Mouse (Mus musculus) duodenum, adult 2 months (tissue): ENCODE data around the gene Gm6164. TPM values are rescaled to one million over a fixed set of nuclear protein-coding genes. Genes with fewer than 3 reads are reported as not detected.

ENCODE experiments used
- polyA plus RNA-seq: library from polyadenylated mRNA; depleted of rRNA; stranded (reverse); fragments of >200 nt; gene quantifications from 2 replicates; pipeline ENCODE4 v1.2.3, GENCODE M21; 2012; ENCODE audit warnings: low replicate concordance; rRNA removed

Gene Gm6164
- polyA plus RNA-seq = not detected in 2 replicates

DNA sequence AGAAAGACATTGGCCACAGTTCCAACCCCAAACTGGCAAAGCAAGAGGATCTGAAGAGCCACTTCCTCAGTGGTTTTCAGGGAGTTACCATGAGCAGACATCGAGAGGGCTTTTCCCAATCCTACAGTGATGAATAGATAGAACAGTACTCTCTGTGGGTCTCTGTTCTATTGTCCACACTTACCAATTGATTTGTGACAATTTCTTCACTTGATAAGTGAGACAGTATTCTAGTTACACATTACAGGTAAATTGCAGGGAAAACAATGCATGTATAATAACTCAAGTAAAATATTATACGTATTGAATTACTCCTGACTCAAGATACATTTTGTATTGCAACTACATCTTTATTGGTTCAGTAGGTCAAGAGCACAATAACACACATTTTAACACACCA lies at the start of gene Gm6164:
Gm6164 (minus strand) TSS at position 101 of the 400 bp plus-strand sequence.

DNA sequence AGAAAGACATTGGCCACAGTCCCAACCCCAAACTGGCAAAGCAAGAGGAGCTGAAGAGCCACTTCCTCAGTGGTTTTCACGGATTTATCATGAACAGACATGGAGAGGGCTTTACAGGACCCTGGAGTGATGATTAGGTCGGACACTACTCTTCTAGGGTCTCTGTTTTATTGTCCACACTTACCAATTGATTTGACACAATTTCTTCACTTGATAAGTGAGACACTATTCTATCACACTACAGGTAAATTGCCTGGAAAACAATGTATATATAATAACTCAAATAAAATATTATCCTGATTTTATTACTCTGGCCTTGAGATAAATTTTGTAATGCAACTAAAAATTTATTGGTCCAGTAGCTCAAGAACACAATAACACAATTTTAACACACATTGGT lies 28.3 kb upstream of the Gm6164 start, which contains the start of gene Gm4498:
Gm4498 (minus strand) TSS at position 101 of the 400 bp plus-strand sequence.

DNA sequence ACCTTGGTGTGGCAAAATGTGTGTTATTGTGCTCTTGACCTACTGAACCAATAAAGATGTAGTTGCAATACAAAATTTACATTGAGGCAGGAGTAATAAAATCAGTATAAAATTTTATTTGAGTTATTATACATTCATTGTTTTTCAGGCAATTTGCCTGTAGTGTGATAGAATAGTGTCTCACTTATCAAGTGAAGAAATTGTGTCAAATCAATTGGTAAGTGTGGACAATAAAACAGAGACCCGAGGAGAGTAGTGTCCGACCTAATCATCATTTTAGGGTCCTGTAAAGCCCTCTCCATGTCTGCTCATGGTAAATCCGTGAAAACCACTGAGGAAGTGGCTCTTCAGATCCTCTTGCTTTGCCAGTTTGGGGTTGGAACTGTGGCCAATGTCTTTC lies 12.0 kb downstream of the Gm6164 start, which contains the start of gene Vmn1r95:
Vmn1r95 (plus strand) TSS at position 301 of the 400 bp plus-strand sequence.

DNA sequence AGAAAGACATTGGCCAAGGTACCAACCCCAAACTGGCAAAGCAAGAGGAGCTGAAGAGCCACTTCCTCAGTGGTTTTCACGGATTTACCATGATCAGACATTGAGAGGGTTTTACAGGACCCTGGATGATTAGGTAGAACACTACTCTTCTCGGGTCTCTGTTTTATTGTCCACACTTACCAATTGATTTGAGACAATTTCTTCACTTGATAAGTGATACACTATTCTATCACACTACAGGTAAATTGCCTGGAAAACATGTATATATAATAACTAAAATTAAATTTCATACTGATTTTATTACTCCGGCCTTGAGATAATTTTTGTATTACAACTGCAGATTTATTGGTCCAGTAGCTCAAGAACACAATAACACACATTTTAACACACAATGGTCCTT lies 37.1 kb downstream of the Gm6164 start, which contains the start of gene Vmn1r94:
Vmn1r94 (minus strand) TSS at position 101 of the 400 bp plus-strand sequence.

Other genes with a start within 250 kb of the Gm6164 start
- gene Ceacam20, start 240.2 kb downstream of the Gm6164 start, polyA plus RNA-seq = 19.7 and 71.0 TPM in 2 replicates
- gene Nlrp9b, start 214.1 kb downstream of the Gm6164 start, polyA plus RNA-seq = 1.9 and 2.2 TPM in 2 replicates
- 0.02 and 0.05 TPM in 2 replicates for gene Vmn1r91, start 105.9 kb downstream of the Gm6164 start, polyA plus RNA-seq
- gene Gm16442, start 83.0 kb downstream of the Gm6164 start, polyA plus RNA-seq = not detected in 2 replicates
- gene Vmn1r93, start 66.5 kb downstream of the Gm6164 start, polyA plus RNA-seq = not detected in 2 replicates
- gene Vmn1r94, start 37.2 kb downstream of the Gm6164 start, polyA plus RNA-seq = not detected in 2 replicates
- gene Vmn1r95, start 11.9 kb downstream of the Gm6164 start, polyA plus RNA-seq = not detected in 2 replicates
- gene Gm4498, start 28.2 kb upstream of the Gm6164 start, polyA plus RNA-seq = not detected in 2 replicates
- not detected in 2 replicates for gene Gm5890, start 57.2 kb upstream of the Gm6164 start, polyA plus RNA-seq
- gene Gm4133, start 128.5 kb upstream of the Gm6164 start, polyA plus RNA-seq = not detected in 2 replicates
- gene Gm5728, start 169.8 kb upstream of the Gm6164 start, polyA plus RNA-seq = not detected in 2 replicates
- not detected in 2 replicates for gene Vmn1r100, start 212.3 kb upstream of the Gm6164 start, polyA plus RNA-seq
- gene Vmn1r101, start 237.0 kb upstream of the Gm6164 start, polyA plus RNA-seq = not detected in 2 replicates